Mouse (Mus musculus): ENCODE measurements around the gene Oca2. TPM values are rescaled to one million over a fixed set of nuclear protein-coding genes. Genes with fewer than 3 reads are reported as not detected.

The Oca2 gene
- polyA plus RNA-seq, 1 experiment from 2014 or later = 1.5 TPM

DNA sequence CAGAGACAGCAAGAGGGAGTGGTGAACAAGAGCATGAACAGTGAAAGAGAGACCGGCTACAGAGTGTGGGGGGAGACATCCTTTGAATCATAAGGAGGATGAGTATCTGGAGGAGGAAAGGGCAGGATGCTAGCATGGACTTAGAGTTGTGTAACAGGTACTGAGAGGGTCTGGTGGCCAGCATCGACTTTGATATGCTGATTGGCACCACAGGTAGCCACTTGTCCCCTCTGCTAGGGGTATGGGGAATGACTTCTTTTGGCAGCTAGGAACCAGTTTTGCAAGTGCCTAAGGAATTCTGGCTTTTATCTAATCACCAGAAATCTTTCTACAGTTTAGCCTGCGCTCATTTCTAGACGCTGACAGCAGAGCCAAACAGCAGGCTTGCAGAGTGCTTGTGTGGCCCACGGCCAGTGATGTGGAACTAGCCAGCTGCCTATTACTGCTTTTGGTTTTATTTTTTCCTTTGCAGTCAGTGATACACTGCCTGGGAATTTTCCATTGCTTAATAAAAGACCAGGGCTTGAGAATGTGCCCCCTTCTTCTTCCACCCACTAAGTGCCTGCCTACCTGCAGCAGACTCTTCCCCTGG, 179.8 kb downstream of the Oca2 start:
- WGBS = 34% methylated on average over 5 of the region's 5 CpGs
- Histone ChIP-seq H3K27ac (0 out of 2 replicates have a peak overlapping the region, but pooled peaks have one; percentile 2), H3K36me3 (no peaks in the 10 kb centered on the region), H3K9ac (no peak overlapping the region), H3K9me3 (no peaks in the 10 kb centered on the region), H3K27me3 (no peaks in the 10 kb centered on the region), H3K4me1 (replicated peaks) (peaks cover 5% of the 10 kb centered on the region), H3K4me2 (no peak overlapping the region), H3K4me3 (no peak overlapping the region)
- no peak for ATAC-seq (ENCODE audit: low FRiP score)

DNA sequence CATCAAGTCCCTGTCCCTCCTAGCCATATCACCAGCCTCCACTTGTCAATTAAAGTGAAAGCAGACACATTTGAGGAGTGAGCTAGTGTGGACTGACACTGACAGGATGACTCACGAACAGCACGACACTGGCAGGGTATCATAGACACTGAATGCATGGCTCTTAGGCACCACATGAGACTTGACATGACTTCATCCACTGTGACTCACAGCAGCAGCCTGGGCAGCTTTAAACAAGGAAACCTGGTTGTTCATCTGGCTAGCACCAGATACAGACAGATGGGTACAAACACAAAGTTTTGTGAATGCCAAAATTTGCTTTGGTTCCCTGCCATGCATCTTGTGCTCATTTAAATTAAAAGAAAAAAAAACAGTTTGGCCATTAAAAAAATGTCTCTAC, 182.4 kb downstream of the Oca2 start:
- H3K9ac ChIP-seq = no peak overlapping the region
- peaks cover 5% of the 10 kb centered on the region for H3K4me1 ChIP-seq (replicated peaks)
- no peak for ATAC-seq (ENCODE audit: low FRiP score)
- no peak overlapping the region for H3K4me3 ChIP-seq
- no peaks in the 10 kb centered on the region for H3K27me3 ChIP-seq
- WGBS = 66% methylated on average over 2 of the region's 2 CpGs
- H3K27ac ChIP-seq = no peak overlapping the region
- H3K36me3 ChIP-seq = no peaks in the 10 kb centered on the region
- H3K4me2 ChIP-seq = no peak overlapping the region
- no peaks in the 10 kb centered on the region for H3K9me3 ChIP-seq

DNA sequence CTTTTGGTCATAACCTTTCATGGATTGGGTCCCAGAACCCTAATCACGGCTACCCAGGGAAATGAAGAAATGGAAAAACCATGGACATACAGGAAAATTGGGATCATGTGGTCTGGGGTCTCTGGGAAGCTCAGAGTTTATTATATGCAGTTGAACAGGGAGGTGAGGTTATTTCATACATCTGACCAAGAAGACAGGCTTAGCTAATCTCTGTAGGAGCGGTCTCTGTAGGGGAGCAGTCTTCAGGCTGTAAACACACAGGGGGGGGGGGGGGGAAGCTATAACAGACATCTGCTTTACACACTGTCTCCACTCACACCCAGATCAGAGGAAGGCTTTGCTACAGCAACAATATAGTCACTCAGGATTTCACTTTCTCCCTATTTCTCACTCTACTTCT, 184.0 kb downstream of the Oca2 start:
- peaks cover 2% of the 10 kb centered on the region for H3K4me1 ChIP-seq (replicated peaks)
- no peaks in the 10 kb centered on the region for H3K9me3 ChIP-seq
- H3K4me2 ChIP-seq = no peak overlapping the region
- 90% methylated on average over 2 of the region's 2 CpGs for WGBS
- H3K27me3 ChIP-seq = no peaks in the 10 kb centered on the region
- H3K4me3 ChIP-seq = no peak overlapping the region
- H3K9ac ChIP-seq = no peak overlapping the region
- no peak for ATAC-seq (ENCODE audit: low FRiP score)
- no peak overlapping the region for H3K27ac ChIP-seq
- H3K36me3 ChIP-seq = no peaks in the 10 kb centered on the region

DNA sequence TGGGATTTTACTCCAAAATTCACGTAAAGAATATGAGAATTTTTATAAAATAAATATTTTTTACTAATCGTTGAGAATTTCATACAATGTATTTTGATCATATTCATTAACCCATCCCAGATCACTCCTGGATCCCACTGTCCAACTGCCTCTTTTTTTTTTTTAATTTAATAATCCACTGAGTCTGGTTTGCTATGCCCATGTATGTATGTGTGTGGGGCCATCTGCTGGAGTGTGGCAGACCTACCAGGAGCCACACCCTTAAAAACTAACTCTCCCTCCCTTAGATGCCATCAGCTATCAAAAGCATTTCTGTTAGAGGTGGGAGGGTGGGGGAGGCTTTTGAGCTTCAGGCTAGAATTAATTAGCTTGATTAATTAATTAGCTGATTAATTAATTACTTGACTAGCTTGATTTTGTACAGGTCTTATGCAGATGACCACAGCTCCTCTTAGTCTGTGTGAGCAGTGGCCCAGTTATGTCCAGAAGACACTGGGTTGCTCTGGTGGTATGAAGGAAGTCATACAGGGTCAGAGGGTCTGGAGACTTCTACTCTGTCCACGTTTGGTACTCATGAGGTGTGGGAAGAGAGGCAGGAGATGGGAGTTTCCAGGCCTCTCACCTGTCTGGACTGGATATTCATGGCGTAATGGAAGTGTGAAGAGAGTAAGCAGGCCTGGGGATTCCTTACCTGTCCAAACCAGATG, 221.4 kb downstream of the Oca2 start:
- no peaks in the 10 kb centered on the region for H3K4me1 ChIP-seq (replicated peaks)
- ATAC-seq (ENCODE audit: low FRiP score) = no peak
- H3K4me2 ChIP-seq = no peak overlapping the region
- 82% methylated on average over 4 of the region's 4 CpGs for WGBS
- H3K9me3 ChIP-seq = no peaks in the 10 kb centered on the region
- H3K9ac ChIP-seq = no peak overlapping the region
- H3K4me3 ChIP-seq = no peak overlapping the region
- H3K36me3 ChIP-seq = no peaks in the 10 kb centered on the region
- no peak overlapping the region for H3K27ac ChIP-seq
- no peaks in the 10 kb centered on the region for H3K27me3 ChIP-seq

DNA sequence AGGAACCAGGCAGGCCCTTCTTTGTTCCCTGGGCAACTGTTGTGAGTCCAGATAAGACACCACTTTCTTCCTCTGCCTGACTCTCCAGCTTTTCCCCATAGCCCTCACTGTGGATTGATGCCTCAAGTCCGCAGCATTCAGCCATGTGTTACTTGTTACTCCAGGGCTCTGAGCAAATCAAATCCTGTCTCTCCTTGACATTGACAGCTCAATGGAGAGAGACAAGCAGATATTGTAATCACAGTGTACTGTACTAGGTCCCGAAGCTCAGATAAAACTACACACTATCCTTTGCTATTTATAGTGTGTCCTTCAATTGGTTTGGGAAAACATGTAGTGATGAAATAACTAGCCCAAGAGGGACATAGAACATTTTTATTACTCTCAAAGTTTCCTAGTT, 258.7 kb downstream of the Oca2 start:
- Histone ChIP-seq H3K9ac (no peak overlapping the region), H3K4me1 (replicated peaks) (no peaks in the 10 kb centered on the region), H3K4me3 (no peak overlapping the region), H3K36me3 (no peaks in the 10 kb centered on the region), H3K9me3 (no peaks in the 10 kb centered on the region), H3K27ac (no peak overlapping the region), H3K27me3 (no peaks in the 10 kb centered on the region), H3K4me2 (no peak overlapping the region)
- ATAC-seq (ENCODE audit: low FRiP score) = no peak
- 86% methylated on average over 2 of the region's 2 CpGs for WGBS

DNA sequence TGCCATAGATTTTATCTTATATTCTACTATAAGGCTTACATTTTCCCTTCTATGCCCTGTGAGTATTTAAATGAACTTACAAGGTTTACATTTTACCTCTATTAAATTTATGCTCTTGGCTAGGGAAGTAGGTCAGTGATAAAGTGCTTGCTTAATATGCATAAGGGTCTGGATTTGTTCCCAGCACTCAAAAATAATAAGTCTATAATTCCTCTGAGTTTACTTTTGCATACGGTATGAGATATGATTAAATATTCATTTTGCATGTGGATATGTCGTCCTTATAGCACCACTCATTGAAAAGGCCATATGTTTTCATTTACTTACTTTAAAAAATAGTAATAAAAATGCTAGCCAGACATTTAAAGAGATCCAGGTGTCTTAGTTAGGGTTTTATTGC, 259.8 kb downstream of the Oca2 start:
- no peak overlapping the region for H3K27ac ChIP-seq
- H3K9me3 ChIP-seq = no peaks in the 10 kb centered on the region
- H3K9ac ChIP-seq = no peak overlapping the region
- no peaks in the 10 kb centered on the region for H3K4me1 ChIP-seq (replicated peaks)
- WGBS = 70% methylated on average over 2 of the region's 2 CpGs
- H3K4me3 ChIP-seq = no peak overlapping the region
- H3K27me3 ChIP-seq = no peaks in the 10 kb centered on the region
- no peaks in the 10 kb centered on the region for H3K36me3 ChIP-seq
- no peak overlapping the region for H3K4me2 ChIP-seq
- ATAC-seq (ENCODE audit: low FRiP score) = no peak

DNA sequence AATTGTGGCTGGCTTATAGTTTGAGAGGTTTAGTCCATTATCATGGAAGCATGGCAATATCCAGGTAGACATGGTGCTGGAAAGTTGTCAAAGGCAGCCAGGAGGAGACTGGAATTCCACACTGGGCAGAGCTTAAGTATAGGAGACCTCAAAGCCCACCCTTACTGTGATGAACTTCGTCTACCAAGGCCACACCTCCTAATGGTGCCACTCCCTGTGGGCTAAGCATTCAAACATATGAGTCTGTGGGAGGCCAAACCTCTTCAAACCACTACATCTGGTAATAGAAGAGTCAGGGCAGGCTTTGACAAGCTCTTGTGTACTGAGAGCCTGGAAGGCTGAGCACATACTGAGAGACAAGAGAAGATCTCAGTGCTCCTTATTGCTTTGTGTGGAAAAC, 260.2 kb downstream of the Oca2 start:
- Histone ChIP-seq H3K9ac (no peak overlapping the region), H3K4me3 (no peak overlapping the region), H3K4me1 (replicated peaks) (no peaks in the 10 kb centered on the region), H3K9me3 (no peaks in the 10 kb centered on the region), H3K36me3 (no peaks in the 10 kb centered on the region), H3K27ac (no peak overlapping the region), H3K27me3 (no peaks in the 10 kb centered on the region), H3K4me2 (no peak overlapping the region)
- WGBS = 48% methylated on average over 1 of the region's 1 CpGs
- ATAC-seq (ENCODE audit: low FRiP score) = no peak

DNA sequence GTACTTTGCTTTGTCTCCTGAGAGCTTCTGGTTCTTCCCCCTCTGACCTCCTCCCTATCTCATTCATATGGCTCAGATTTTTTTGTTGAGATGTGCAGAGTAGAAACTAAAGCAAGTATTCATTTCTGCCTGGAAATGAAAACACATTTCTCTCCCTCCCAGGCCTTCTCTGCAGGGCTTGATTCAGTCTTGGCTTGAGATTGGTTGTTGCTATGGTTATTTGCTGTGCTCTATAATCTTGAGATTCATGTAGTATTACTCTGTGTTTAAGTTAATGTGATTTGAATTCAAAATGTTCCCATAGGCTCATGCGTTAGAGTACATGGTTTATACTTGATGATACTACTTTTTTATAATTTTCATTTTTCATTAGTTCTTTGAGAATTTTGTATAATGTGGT, 260.9 kb downstream of the Oca2 start:
- Histone ChIP-seq H3K36me3 (no peaks in the 10 kb centered on the region), H3K27me3 (no peaks in the 10 kb centered on the region), H3K9ac (no peak overlapping the region), H3K9me3 (no peaks in the 10 kb centered on the region), H3K27ac (no peak overlapping the region), H3K4me1 (replicated peaks) (no peaks in the 10 kb centered on the region), H3K4me3 (no peak overlapping the region), H3K4me2 (no peak overlapping the region)
- 84% methylated on average over 1 of the region's 1 CpGs for WGBS
- no peak for ATAC-seq (ENCODE audit: low FRiP score)

DNA sequence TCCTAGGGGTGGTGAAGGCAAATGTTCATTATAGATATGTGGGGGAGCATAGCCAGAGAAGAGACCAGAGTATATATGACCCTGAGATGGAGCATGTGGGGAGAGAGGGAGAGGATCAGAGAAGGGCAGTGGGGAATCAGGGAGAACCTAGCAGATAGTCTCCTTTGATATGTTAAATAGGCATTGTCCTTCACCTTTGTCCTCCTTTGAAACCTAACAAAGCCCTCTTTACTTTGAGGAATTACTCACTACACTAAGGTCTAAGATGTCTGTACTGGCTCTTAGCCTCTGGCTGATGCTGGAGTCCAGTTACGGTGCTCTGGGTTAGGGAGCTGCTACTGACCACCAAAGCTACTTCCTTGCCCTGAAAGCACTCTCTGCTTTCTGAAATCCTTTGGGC, 279.0 kb downstream of the Oca2 start:
- no peak overlapping the region for H3K27ac ChIP-seq
- H3K36me3 ChIP-seq = no peaks in the 10 kb centered on the region
- peaks cover 3% of the 10 kb centered on the region; the same call in 1 of the 2 replicates for H3K4me1 ChIP-seq (replicated peaks)
- H3K4me3 ChIP-seq = no peak overlapping the region
- no peak overlapping the region for H3K4me2 ChIP-seq
- 32% methylated on average over 1 of the region's 1 CpGs for WGBS
- no peak overlapping the region for H3K9ac ChIP-seq
- H3K27me3 ChIP-seq = no peaks in the 10 kb centered on the region
- no peak for ATAC-seq (ENCODE audit: low FRiP score)
- no peaks in the 10 kb centered on the region for H3K9me3 ChIP-seq

DNA sequence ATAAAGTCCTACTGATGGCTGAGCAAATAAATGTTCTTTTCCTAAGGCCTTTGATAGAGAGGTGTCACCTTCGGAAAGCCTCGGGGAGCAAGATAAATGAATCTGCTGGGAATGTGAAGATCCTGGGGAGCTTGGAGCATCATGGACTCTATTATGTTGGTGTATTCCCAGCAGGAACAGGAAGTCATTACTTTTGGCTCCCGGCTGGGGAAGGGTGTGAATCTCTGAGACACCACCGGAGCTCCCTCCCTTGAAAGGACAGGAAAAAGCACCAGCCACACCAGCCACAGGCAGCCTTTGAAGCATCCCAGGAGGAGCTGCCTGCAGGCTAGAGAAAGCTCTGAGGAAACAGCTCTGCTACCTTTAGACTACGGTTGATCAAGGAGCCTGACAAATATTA, 280.2 kb downstream of the Oca2 start:
- no peaks in the 10 kb centered on the region for H3K27me3 ChIP-seq

DNA sequence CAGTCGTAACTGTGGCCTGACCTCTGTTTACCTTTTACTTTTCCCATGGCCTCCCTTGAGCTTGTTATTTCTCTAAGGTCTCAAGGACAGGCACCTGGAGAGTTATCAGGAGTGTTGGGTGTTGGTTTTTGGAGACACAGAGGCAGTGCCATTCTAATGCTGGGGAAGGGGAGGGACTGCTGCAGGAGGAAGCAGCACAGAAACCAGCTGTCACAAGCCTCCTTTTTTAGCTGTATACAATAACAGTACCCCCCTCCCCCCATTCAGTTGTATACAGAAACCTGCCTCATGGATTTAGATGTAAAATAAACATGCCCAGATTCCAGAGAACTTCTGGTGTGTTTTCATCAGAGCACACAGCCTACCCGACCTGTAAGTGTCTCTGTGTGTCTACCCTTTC, 295.3 kb downstream of the Oca2 start:
- Histone ChIP-seq H3K9me3 (no peaks in the 10 kb centered on the region), H3K4me1 (replicated peaks) (no peaks in the 10 kb centered on the region), H3K27me3 (no peaks in the 10 kb centered on the region), H3K27ac (no peak overlapping the region), H3K9ac (no peak overlapping the region), H3K36me3 (no peaks in the 10 kb centered on the region), H3K4me2 (no peak overlapping the region), H3K4me3 (no peak overlapping the region)
- no peak for ATAC-seq (ENCODE audit: low FRiP score)
- 74% methylated on average over 2 of the region's 2 CpGs for WGBS

More for the DNA sequence above, 280.2 kb downstream of the Oca2 start:
- Histone ChIP-seq H3K36me3 (no peaks in the 10 kb centered on the region), H3K9ac (no peak overlapping the region), H3K4me1 (replicated peaks) (peaks cover 3% of the 10 kb centered on the region; the same call in 1 of the 2 replicates), H3K9me3 (no peaks in the 10 kb centered on the region), H3K27ac (no peak overlapping the region), H3K4me3 (no peak overlapping the region), H3K4me2 (no peak overlapping the region)
- ATAC-seq (ENCODE audit: low FRiP score) = no peak
- 8% methylated on average over 5 of the region's 5 CpGs for WGBS

DNA sequence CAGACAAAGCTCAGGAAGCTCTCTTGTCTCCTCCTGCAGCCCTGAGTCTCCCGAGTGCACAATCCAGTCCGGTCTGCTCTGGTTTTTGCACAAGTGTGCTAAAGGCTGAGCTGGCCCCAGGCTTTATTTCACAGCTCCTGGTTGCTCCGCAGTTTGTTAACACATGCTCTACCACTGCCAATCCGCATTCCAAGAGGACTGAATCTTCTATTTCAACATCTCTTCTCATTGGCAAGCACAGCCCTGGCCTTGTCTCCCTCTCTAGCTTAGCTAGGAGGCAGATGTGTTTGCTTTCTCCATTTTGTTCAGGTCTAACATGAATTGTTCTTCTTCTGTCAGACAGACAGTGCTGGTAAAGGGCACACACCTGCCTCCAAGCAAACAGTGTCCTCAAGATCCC, 309.7 kb downstream of the Oca2 start:
- H3K27me3 ChIP-seq = no peaks in the 10 kb centered on the region
- 87% methylated on average over 4 of the region's 4 CpGs for WGBS

DNA sequence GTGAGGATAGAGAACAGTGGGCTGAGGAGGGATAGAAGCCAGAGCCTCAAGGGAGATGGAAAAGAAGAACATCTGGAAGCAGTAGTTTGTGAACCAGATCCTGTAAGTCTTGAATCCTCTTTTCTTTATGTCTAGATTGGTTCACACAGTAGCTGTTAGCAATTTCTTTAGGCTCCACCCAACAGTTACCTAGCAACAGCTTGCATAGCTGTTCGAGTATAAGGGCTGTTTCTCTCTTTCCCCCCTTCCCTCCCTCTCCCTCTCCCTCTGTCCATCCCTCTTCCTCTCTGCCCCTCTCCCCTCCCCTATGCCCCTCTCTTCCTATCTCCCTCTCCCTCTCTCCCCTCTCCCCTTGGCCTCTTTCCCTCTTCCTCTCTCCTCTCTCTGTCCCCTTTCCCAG, 312.2 kb downstream of the Oca2 start:
- Histone ChIP-seq H3K27ac (no peak overlapping the region), H3K9me3 (no peaks in the 10 kb centered on the region), H3K4me1 (replicated peaks) (no peaks in the 10 kb centered on the region; the same call in 1 of the 2 replicates), H3K36me3 (no peaks in the 10 kb centered on the region), H3K9ac (no peak overlapping the region), H3K4me3 (no peak overlapping the region), H3K27me3 (no peaks in the 10 kb centered on the region), H3K4me2 (no peak overlapping the region)
- no peak for ATAC-seq (ENCODE audit: low FRiP score)
- 5% methylated on average over 1 of the region's 1 CpGs for WGBS

More for the DNA sequence above, 309.7 kb downstream of the Oca2 start:
- no peak for ATAC-seq (ENCODE audit: low FRiP score)
- Histone ChIP-seq H3K36me3 (no peaks in the 10 kb centered on the region), H3K9ac (no peak overlapping the region), H3K4me1 (replicated peaks) (no peaks in the 10 kb centered on the region; the same call in 1 of the 2 replicates), H3K9me3 (no peaks in the 10 kb centered on the region), H3K4me2 (no peak overlapping the region), H3K4me3 (no peak overlapping the region), H3K27ac (no peak overlapping the region)
